Mouse (Mus musculus) testis, adult 2 months (tissue): ENCODE measurements around the gene Mcts2. TPM values are rescaled to one million over a fixed set of nuclear protein-coding genes. Genes with fewer than 3 reads are reported as not detected.

Experiments
- H3K27ac ChIP-seq: fragments of 200-500 bp; 2 replicates; pipeline ENCODE4 v1.5.1; 2012; ENCODE audit warnings: low read depth, low read length; ENCODE audit not compliant: control insufficient read depth, insufficient read depth
- H3K27me3 ChIP-seq: fragments of 200-500 bp; 2 replicates; pipeline ENCODE4 v1.6.1; 2012; ENCODE audit warnings: mild to moderate bottlenecking, low read length, moderate library complexity; ENCODE audit not compliant: control insufficient read depth, insufficient read depth
- H3K36me3 ChIP-seq: fragments of 200-500 bp; 2 replicates; pipeline ENCODE4 v1.6.1; 2012; ENCODE audit warnings: mild to moderate bottlenecking, low read length; ENCODE audit not compliant: control insufficient read depth, insufficient read depth
- H3K4me1 ChIP-seq: fragments of 200-500 bp; 2 replicates; pipeline ENCODE4 v1.6.1; 2012; ENCODE audit warnings: low read length; ENCODE audit not compliant: control insufficient read depth, insufficient read depth
- H3K4me3 ChIP-seq: fragments of 200-500 bp; 2 replicates; pipeline ENCODE4 v1.5.1; 2012; ENCODE audit warnings: low read depth, mild to moderate bottlenecking, low read length, moderate library complexity, mixed read lengths; ENCODE audit not compliant: control insufficient read depth
- CTCF ChIP-seq: fragments of 200-500 bp; IDR thresholded peaks from 2 replicates; pipeline ENCODE4 v1.5.1; 2012; ENCODE audit warnings: low read depth, mild to moderate bottlenecking, inconsistent platforms, low read length, moderate library complexity; ENCODE audit not compliant: control insufficient read depth, insufficient read depth, insufficient replicate concordance
- POLR2A ChIP-seq: fragments of 200-500 bp; IDR thresholded peaks from 2 replicates; pipeline ENCODE4 v1.6.1; 2012; ENCODE audit warnings: low read depth, mild to moderate bottlenecking, inconsistent platforms, low read length, moderate library complexity; ENCODE audit not compliant: control insufficient read depth
- polyA plus RNA-seq: library from polyadenylated mRNA; depleted of rRNA; stranded (reverse); fragments of >200 nt; gene quantifications from 2 replicates; pipeline ENCODE4 v1.2.3, GENCODE M21; 2012; rRNA removed

Gene Mcts2
- polyA plus RNA-seq = 41.8 and 43.6 TPM in 2 replicates

DNA sequence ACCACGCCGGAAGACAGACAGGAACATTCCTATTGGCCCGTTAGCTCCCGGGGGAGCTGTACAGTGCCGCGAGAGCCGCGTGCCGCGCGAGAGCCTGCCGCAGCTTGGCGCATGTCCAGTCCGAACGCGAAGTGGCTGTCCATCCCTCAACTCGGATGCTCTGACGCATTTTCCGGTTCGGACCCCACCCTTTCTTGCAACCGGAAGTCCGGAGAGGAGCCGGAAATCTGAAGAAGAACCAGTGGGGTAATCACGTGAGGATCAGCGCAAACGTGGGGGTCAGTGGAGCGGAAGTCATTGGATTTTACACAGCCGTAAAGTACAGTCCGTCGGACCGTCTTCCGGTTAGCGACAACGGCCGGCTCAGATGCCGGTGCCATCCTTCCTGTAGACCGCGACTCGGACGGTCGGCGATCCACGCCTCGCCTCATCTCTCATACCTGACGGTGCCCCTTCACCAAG lies at the start of gene Mcts2:
Mcts2 (plus strand) TSS at position 230 of the 462 bp plus-strand sequence.
- TF ChIP-seq CTCF = no peak
- TF ChIP-seq POLR2A = peak; percentile 89
- Histone ChIP-seq H3K4me3 (peak within 1 kb of the TSS; percentile 96), H3K27ac (peak within 1 kb of the TSS; percentile 93), H3K27me3 (no peaks in the 10 kb centered on the region), H3K36me3 (peaks cover 5% of the 10 kb centered on the region), H3K4me1 (peaks cover 5% of the 10 kb centered on the region; the same call in 1 of the 2 replicates)

DNA sequence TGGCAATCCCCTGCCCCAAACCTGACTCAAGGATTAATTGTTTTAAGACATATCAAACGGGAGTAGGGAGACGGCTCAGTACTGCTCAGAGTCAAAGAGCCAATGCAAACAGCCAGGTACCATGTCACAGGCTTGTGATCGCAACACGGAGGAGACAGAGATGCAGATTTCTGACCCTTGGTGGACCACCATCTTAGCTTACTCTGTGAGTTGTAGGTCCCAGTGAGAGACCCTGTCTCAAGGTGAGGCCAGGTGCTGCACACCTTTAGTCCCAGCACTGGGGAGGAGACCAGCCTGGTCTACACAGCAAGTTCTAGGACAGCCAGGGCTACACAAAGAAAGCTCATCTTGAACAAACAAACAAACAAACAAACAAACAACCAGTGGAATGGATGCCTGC lies 49.5 kb upstream of the Mcts2 start:
- Histone ChIP-seq H3K36me3 (no peaks in the 10 kb centered on the region), H3K27ac (no peak overlapping the region), H3K27me3 (no peaks in the 10 kb centered on the region), H3K4me1 (peaks cover 15% of the 10 kb centered on the region), H3K4me3 (no peak overlapping the region)
- TF ChIP-seq POLR2A (no peak), CTCF (no peak)

DNA sequence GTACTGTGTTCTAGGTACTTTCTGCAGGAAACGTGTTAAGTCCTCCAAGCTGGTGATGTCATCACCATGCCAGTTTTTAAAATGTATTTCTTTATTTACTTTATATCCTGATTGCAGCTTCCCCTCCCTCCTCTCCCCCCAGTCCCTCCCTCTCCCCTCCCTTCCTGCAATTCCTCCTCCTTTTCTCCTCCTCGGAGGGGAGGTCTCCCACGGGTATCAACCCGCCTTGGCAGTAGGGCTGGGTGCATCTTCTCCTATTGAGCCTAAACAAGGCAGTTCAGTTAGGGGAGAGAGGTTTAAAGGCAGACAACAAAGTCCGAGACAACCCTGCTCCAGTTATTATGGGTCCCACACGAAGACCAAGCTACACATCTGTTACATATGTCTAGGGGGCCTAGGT lies 48.0 kb upstream of the Mcts2 start:
- peak overlapping the region; percentile 51 for H3K27ac ChIP-seq
- peaks cover 5% of the 10 kb centered on the region for H3K4me1 ChIP-seq
- H3K36me3 ChIP-seq = no peaks in the 10 kb centered on the region
- H3K27me3 ChIP-seq = no peaks in the 10 kb centered on the region
- TF ChIP-seq POLR2A = no peak
- no peak for TF ChIP-seq CTCF
- H3K4me3 ChIP-seq = no peak overlapping the region

DNA sequence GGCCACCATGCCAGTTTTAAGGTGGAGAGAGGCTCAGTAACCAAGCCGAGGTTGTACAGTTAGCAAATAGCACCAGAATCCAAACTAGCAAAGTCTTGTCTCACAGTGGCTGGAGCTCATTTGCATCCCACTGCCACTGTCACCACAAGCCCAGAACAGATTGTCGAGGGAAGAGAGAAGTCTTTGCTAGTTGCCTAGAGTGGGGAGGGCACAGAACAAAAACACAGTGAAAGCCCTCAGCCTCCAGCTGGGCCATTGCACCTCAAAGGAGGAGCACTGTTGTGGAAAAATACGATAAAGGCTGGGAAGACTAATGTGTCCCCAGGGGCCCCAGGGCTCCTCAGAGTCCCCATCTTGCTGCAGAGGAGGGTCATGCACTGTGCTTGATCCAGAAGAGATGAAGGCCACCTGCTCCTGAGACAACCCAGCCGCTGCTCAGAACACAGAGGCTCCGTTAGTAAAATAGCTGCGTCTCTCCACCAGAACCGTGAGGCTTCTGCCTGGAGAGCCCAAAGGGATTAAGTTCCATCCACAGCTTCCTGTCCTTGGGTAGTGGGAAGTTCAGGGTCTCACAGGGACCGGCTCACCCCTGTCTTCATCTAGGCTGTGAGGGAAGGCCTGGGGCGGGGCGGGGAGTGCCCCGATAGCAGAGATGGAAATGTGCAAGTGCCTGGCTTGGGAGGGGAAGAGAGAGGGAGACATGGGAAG lies 47.3 kb upstream of the Mcts2 start:
- peaks cover 2% of the 10 kb centered on the region for H3K4me1 ChIP-seq
- no peaks in the 10 kb centered on the region for H3K27me3 ChIP-seq
- H3K27ac ChIP-seq = peak overlapping the region; percentile 51
- H3K36me3 ChIP-seq = no peaks in the 10 kb centered on the region
- no peak overlapping the region for H3K4me3 ChIP-seq
- TF ChIP-seq POLR2A (no peak), CTCF (no peak)

DNA sequence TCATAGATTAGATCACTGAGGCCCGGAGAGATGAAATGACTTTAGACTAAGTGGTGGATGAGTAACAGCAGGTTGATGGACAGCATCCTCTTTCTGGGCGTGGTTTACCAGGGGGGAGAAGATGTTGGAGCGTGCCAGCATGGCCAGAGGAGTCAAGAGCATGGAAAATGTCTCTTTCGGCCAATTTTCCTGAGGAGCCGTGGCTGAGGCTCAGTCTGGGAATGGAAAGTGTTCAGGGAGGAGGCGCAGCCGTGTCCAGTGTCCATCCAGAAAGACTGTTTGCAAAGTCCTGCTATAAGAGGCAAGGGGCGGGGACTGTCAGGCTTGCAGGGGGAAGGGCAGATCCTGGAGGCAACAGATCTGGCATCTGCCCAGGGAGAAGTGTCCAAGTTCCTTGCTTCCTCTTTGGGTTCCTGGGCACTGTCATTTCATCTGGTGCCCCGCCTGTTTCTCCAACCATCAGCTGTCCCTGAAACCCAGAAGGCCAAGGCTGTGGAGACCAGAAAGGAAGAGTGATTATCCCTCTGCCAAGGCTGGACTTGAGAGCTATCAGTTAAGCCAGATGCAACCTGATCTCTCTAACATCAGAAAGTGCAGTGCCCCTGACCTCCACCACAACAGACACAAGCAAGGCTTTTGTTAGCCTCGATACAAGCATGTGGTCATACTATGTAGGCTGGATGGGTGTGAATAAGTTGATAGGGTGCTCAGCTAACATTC lies 33.8 kb upstream of the Mcts2 start:
- H3K27ac ChIP-seq = peak overlapping the region; percentile 44
- no peak for TF ChIP-seq CTCF
- no peak for TF ChIP-seq POLR2A

DNA sequence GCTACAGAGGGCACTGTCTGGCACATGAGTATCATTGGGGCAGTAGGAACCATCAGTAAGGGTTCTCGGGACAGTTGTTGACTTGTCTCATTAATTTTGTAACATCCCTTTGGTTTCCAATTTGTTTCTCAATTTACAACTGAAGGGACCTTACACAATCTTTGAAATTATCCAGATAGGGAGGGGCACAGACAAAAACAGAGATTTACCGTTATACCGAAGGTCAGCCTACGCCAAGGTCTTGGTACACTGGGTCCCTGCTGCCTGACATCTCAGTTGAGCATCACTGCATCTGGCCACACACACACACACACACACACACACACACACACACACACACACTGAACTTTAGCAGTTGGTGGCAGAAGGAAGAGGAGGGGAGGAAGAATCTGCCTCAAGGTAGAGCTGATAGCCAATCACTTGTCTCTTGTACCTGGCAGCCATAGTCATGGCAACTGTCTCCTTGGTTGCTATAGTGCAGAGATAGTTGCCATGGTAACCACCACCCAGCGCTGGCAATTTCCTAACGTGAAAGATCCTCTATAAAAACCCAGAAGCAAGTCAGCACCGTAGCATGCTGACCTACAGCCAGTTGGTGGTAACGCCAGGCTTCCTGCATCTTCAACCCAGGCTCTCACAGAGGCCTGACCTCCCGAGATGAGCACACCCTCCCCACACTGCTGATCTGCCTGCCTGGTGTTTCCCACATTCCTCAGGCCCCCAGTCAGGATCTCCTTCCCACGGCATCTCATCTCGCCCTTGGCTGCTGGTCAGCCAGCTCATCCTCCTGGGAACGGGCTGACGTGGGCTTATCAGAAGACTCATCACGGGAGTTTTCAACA lies 32.7 kb upstream of the Mcts2 start:
- TF ChIP-seq POLR2A (no peak), CTCF (no peak)
- H3K27ac ChIP-seq = no peak overlapping the region; the same call in 1 of the 2 replicates
- H3K4me1 ChIP-seq = peaks cover 8% of the 10 kb centered on the region
- H3K36me3 ChIP-seq = no peaks in the 10 kb centered on the region
- H3K27me3 ChIP-seq = no peaks in the 10 kb centered on the region
- peak overlapping the region; percentile 69 for H3K4me3 ChIP-seq

More for the DNA sequence above, 33.8 kb upstream of the Mcts2 start:
- Histone ChIP-seq H3K36me3 (no peaks in the 10 kb centered on the region), H3K4me3 (peak overlapping the region; percentile 73), H3K4me1 (peaks cover 8% of the 10 kb centered on the region), H3K27me3 (no peaks in the 10 kb centered on the region)

DNA sequence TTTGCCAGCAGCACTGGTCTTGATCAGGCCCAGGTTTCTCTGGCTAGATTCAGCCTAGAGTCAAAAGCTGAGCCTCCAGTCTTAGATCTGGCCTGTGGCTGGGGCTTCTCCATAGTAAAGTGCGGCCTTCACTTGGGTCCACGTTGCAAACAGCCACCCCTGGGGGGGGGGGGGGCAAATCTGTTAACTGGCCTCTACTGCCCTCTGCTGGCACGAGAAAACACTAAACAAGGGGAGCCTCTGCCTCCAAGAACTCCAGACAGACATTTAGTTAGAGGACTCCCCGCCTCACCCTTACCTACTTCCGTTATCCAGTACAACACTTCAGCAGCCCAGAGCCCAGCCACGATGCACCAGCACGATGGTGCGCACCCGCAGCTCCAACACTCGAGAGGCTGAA lies 29.4 kb upstream of the Mcts2 start:
- no peaks in the 10 kb centered on the region for H3K36me3 ChIP-seq
- no peaks in the 10 kb centered on the region for H3K27me3 ChIP-seq
- TF ChIP-seq POLR2A (no peak), CTCF (peak; percentile 38; the same call in 1 of the 2 replicates)
- H3K4me1 ChIP-seq = peaks cover 8% of the 10 kb centered on the region
- H3K27ac ChIP-seq = no peak overlapping the region
- no peak overlapping the region for H3K4me3 ChIP-seq
